ENCODE assay signal across 12 mouse cellular contexts in genomic region chr2:160876115-160876514, GRCm38 (mm10). TPM values are rescaled to one million over a fixed set of nuclear protein-coding genes. Genes with fewer than 3 reads are reported as not detected.
DNase-seq lines count a peak whose midpoint lies in the region; ATAC-seq and TF ChIP-seq lines count a peak whose summit lies in the region.
"Had no signal": no experiment of that assay in that cellular context is flagged by ENCODE, and none has a peak within 500 bp of the region (broad histone marks: within the 10 kb centered on the region; RNA-seq: fewer than 3 reads in every experiment).

No protein-coding gene starts in this region.

- WGBS in lung, embryonic 14.5 days, result 85% methylated on average over 4 of the region's 4 CpGs

- no peaks in the 10 kb centered on the region for H3K27me3 ChIP-seq in lung, embryonic 14.5 days (ENCODE audit: insufficient read depth, low read length)
- H3K27me3 ChIP-seq: liver, embryonic 13.5 days had no signal

- no peaks in the 10 kb centered on the region for H3K9me3 ChIP-seq in lung, embryonic 14.5 days (ENCODE audit: low read depth, low read length)
- H3K9me3 ChIP-seq: liver, embryonic 13.5 days had no signal

- TF ChIP-seq POLR2A in brain, embryonic 14.5 days (IDR thresholded peaks at IDR 0.05; ENCODE audit: borderline replicate concordance, extremely low read depth, insufficient read depth, insufficient read length, poor library complexity, severe bottlenecking), result no peak

- no peak overlapping the region for H3K4me2 ChIP-seq in lung, embryonic 14.5 days
- H3K4me2 ChIP-seq: liver, embryonic 13.5 days had no signal

- no peak for DNase-seq in gastrocnemius, adult 2 months
- no peak for DNase-seq in gastrocnemius, postnatal 10 days
- DNase-seq in lung, embryonic 14.5 days, result no peak
- DNase-seq in lung, adult 18-20 months, result no peak
- DNase-seq in CD4-positive helper T cell, adult 2 months (ENCODE audit: low read depth, low spot score), result peak; percentile 60
- DNase-seq in brain, embryonic 14.5 days (ENCODE audit: low read depth), result no peak
- no peak for DNase-seq in right cerebral cortex, postnatal 10 days (ENCODE audit: low spot score in 2 of 2)
- DNase-seq in right cerebral cortex, postnatal 14 days, result no peak
- DNase-seq: liver, embryonic 13.5 days had no signal

- ATAC-seq in lung, embryonic 14.5 days (ENCODE audit: insufficient read depth), result no peak
- ATAC-seq: midbrain, embryonic 16.5 days had no signal

- no peak overlapping the region for H3K9ac ChIP-seq in lung, embryonic 14.5 days
- H3K9ac ChIP-seq: liver, embryonic 13.5 days had no signal

- H3K27ac ChIP-seq in gastrocnemius, adult 2 months, result peak overlapping the region; percentile 98; the same call in 1 of the 2 replicates
- H3K27ac ChIP-seq in lung, embryonic 14.5 days (ENCODE audit: low read depth), result no peak overlapping the region
- H3K27ac ChIP-seq: forebrain, embryonic 10.5 days; liver, embryonic 13.5 days had no signal

- intact Hi-C loops in gastrocnemius, adult 2 months (cut with DNase I), result no loop called here

- peak; percentile 60 for TF ChIP-seq CTCF in gastrocnemius, adult 2 months (IDR thresholded peaks at IDR 0.05)
- TF ChIP-seq CTCF in lung, embryonic 14.5 days (IDR thresholded peaks at IDR 0.05; ENCODE audit: low read depth), result peak; percentile 44
- TF ChIP-seq CTCF in brain, embryonic 14.5 days (IDR thresholded peaks at IDR 0.05; ENCODE audit: borderline replicate concordance, extremely low read depth, insufficient read depth, insufficient read length), result peak; percentile 28; the same call in 1 of the 2 replicates

- no peaks in the 10 kb centered on the region; the same call in 1 of the 2 replicates for H3K4me1 ChIP-seq in lung, embryonic 14.5 days (ENCODE audit: insufficient read depth)

- no peak overlapping the region for H3K4me3 ChIP-seq in gastrocnemius, adult 2 months
- H3K4me3 ChIP-seq in lung, embryonic 14.5 days (ENCODE audit: low read depth, low read length), result no peak overlapping the region
- H3K4me3 ChIP-seq: forebrain, embryonic 10.5 days; liver, embryonic 13.5 days had no signal

- H3K36me3 ChIP-seq in lung, embryonic 14.5 days (ENCODE audit: insufficient read depth), result no peaks in the 10 kb centered on the region
- H3K36me3 ChIP-seq: forebrain, embryonic 10.5 days; liver, embryonic 13.5 days had no signal

RNA-seq across cellular contexts. Expression of gene Zhx3, which starts 3.3 kb away (rescaled TPM):
- 10 to 100 TPM; 24.2 to 29.0 TPM for total RNA-seq in gastrocnemius, adult 2 months (2021)
- 10 to 100 TPM; 53.3 to 57.6 TPM for total RNA-seq in gastrocnemius, postnatal 10 days (2021)
- polyA plus RNA-seq in lung, embryonic 14.5 days (2014; fragmentation: Nextera tagmentation; extraction: Ambion mirVana), result 12.0 and 13.0 TPM in 2 replicates
- 6.5 and 14.5 TPM in 2 replicates for polyA plus RNA-seq in brain, embryonic 14.5 days (2012; rRNA removed)

RNA-seq across cellular contexts. Expression of gene Lpin3, which starts 4.4 kb away (rescaled TPM):
- 1 to 10 TPM; 3.2 to 5.0 TPM for total RNA-seq in gastrocnemius, adult 2 months (2021)
- total RNA-seq in gastrocnemius, postnatal 10 days (2021), result 10 to 100 TPM in 1 of 2 experiments, 1 to 10 TPM in 1; 9.7 to 11.3 TPM
- 1.5 and 2.5 TPM in 2 replicates for polyA plus RNA-seq in lung, embryonic 14.5 days (2014; fragmentation: Nextera tagmentation; extraction: Ambion mirVana)
- 0.33 and 0.48 TPM in 2 replicates for polyA plus RNA-seq in brain, embryonic 14.5 days (2012; rRNA removed)
- total RNA-seq: granulocyte monocyte progenitor cell, adult 5-6 weeks had no signal

RNA-seq across cellular contexts. Expression of gene Emilin3, which starts 36.0 kb away (rescaled TPM):
- under 1 TPM; 0.20 to 0.23 TPM for total RNA-seq in gastrocnemius, adult 2 months (2021)
- 1 to 10 TPM; 6.9 to 8.2 TPM for total RNA-seq in gastrocnemius, postnatal 10 days (2021)
- polyA plus RNA-seq in lung, embryonic 14.5 days (2014; fragmentation: Nextera tagmentation; extraction: Ambion mirVana), result 10.6 and 14.0 TPM in 2 replicates
- 3.9 and 5.0 TPM in 2 replicates for polyA plus RNA-seq in brain, embryonic 14.5 days (2012; rRNA removed)
- total RNA-seq: granulocyte monocyte progenitor cell, adult 5-6 weeks had no signal

Comparison
In these comparisons a context has a peak if more than half of its experiments do, and no peak if none do; other contexts are left out.
1. RNA of gene Emilin3, which starts 36.0 kb away (total RNA-seq): 6.9 to 8.2 TPM in gastrocnemius, postnatal 10 days; 0.20 to 0.23 TPM in gastrocnemius, adult 2 months; every median in the first group is over 4 times any median in the second.
2. Peak in every context shown above with its lines, with median percentiles within 50 percentile points of each other: CTCF ChIP-seq.